Mouse (Mus musculus): ENCODE data around the gene Zswim1.

DNA sequence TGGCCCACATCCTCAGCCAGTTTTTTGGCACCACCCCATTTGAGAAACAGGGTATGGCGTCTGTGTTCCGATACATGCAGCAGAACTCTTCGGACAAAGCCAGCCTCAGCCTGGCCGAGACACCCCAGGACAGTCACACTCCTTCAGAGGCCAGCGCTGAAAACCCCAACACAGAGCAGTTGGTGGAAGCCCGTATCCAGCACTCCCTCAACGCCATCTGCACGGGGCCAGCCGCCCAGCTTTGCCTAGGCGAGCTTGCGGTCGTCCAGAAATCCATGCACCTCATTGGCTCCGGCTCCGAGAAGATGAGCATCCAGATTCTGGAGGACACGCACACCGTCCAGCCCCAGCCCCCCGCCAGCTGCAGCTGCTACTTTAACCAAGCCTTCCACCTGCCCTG, 3.0 kb downstream of the Zswim1 start:
- TF ChIP-seq EP300 (IDR thresholded peaks at IDR 0.05; ENCODE audit: low read depth): no peak
- no peak for TF ChIP-seq CTCF (IDR thresholded peaks at IDR 0.05; ENCODE audit: low read depth)
